Mouse (Mus musculus): ENCODE measurements around the gene Map4. TPM values are rescaled to one million over a fixed set of nuclear protein-coding genes. Genes with fewer than 3 reads are reported as not detected.
"Not testable (repeated sequence)": the region's sequence is repeated elsewhere in the genome, so short reads cannot be mapped to it uniquely, and the experiment has no call there.

The Map4 gene
- polyA plus RNA-seq, 1 experiment from 2014 or later = 11.9 TPM

DNA sequence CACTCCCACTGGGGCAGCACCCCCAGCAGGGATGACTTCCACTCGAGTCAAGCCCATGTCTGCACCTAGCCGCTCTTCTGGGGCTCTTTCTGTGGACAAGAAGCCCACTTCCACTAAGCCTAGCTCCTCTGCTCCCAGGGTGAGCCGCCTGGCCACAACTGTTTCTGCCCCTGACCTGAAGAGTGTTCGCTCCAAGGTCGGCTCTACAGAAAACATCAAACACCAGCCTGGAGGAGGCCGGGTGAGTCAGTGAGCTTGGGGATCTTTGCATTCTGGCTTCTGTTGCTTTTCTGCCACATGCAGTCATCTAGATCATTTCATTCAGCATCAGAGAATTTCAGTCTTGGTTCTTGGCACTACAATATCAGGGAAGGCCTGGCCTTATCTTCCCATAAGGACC lies 137.5 kb downstream of the Map4 start:
- Histone ChIP-seq H3K4me3 (replicated peaks) (no peak overlapping the region), H3K4me1 (replicated peaks) (no peaks in the 10 kb centered on the region), H3K27ac (replicated peaks) (no peak overlapping the region), H3K9ac (no peak overlapping the region), H3K9me3 (replicated peaks) (no peaks in the 10 kb centered on the region), H3K36me3 (replicated peaks) (peaks cover 34% of the 10 kb centered on the region), H3K4me2 (no peak overlapping the region), H3K27me3 (no peaks in the 10 kb centered on the region)
- no peak for ATAC-seq (ENCODE audit: insufficient read depth)
- WGBS (ENCODE audit: insufficient replicate concordance) = 65% methylated on average over 6 of the region's 6 CpGs

DNA sequence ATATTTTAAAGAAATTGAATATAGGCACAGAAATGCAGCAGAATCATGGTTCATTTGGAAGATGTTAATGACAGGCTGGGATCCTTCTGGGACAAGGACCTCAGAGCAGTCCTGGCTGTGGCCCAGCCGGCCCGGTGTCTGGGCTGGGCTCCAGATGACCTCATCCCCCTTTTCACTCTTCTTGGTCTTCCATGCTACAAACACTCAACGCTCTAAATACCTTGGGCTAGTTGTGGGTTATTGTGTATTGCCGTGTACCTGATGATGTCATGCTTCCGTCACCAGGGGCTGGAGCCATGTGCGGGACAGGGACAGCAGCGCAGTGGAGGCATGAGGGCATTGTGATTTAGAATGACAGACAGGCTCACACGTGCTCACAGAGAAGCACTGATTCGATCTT lies 139.1 kb downstream of the Map4 start:
- Histone ChIP-seq H3K27ac (replicated peaks) (no peak overlapping the region), H3K9ac (no peak overlapping the region), H3K4me2 (no peak overlapping the region), H3K9me3 (replicated peaks) (no peaks in the 10 kb centered on the region), H3K4me1 (replicated peaks) (no peaks in the 10 kb centered on the region), H3K36me3 (replicated peaks) (peaks cover 36% of the 10 kb centered on the region; the same call in 1 of the 2 replicates), H3K4me3 (replicated peaks) (no peak overlapping the region), H3K27me3 (no peaks in the 10 kb centered on the region)
- WGBS (ENCODE audit: insufficient replicate concordance) = 79% methylated on average over 9 of the region's 9 CpGs
- no peak for ATAC-seq (ENCODE audit: insufficient read depth)

DNA sequence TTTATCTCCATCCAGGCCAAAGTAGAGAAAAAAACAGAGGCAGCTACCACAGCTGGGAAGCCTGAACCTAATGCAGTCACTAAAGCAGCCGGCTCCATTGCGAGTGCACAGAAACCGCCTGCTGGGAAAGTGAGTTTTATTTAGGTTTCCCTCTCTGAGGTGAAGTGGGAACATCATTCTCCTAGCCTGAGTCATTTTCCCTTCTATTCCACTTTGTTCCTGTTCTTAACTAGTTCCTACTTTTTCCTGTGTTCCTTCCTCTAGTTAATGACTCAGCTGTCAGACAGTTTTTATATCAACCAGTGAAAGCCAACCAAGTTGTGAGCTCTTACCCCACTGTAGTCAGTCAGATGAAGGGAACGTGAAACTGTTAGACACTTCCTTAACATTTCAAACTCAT lies 139.8 kb downstream of the Map4 start:
- WGBS (ENCODE audit: insufficient replicate concordance) = 63% methylated on average over 4 of the region's 4 CpGs
- Histone ChIP-seq H3K27me3 (no peaks in the 10 kb centered on the region), H3K9me3 (replicated peaks) (no peaks in the 10 kb centered on the region), H3K4me2 (no peak overlapping the region), H3K4me3 (replicated peaks) (no peak overlapping the region), H3K9ac (no peak overlapping the region), H3K27ac (replicated peaks) (no peak overlapping the region), H3K36me3 (replicated peaks) (peaks cover 36% of the 10 kb centered on the region; the same call in 1 of the 2 replicates), H3K4me1 (replicated peaks) (no peaks in the 10 kb centered on the region)
- no peak for ATAC-seq (ENCODE audit: insufficient read depth)

DNA sequence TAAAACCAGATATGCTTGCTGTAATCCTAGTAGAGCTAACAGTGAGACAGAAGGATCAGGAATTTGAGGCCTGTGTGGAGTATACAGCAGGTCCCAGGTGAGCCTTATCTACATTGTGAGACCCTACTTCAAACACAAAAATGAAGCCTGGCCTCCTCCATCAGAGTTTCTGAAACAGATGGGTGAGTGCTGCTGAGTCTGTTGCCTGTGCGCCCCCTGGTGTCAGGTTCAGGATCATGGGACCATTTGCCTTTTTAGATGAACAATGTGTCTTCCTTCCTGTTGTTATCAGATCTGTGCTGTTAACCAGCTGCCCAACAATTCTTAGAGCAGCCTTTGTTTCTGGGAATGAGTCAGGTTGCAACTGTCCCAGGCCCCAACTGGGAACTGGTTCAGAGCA lies 140.6 kb downstream of the Map4 start:
- no peak for ATAC-seq (ENCODE audit: insufficient read depth)

DNA sequence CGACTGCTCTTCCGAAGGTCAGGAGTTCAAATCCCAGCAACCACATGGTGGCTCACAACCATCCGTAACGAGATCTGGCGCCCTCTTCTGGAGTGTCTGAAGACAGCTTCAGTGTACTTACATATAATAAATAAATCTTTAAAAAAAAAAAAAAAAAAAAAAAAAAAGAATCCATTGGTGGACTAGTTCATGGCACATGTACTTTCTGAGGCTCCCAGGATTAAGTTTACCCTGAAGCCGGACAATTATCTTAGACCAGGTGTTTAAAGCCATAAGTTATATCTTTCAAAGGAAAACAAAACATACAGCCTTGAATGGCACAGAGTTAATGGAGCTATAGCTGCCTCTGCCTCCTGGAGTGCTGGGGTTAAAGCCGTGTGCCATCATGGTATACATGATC lies 145.2 kb downstream of the Map4 start:
- not testable (repeated sequence) for H3K4me2 ChIP-seq; H3K4me1 ChIP-seq (replicated peaks); H3K27ac ChIP-seq (replicated peaks); H3K9me3 ChIP-seq (replicated peaks); H3K9ac ChIP-seq; H3K4me3 ChIP-seq (replicated peaks); ATAC-seq (ENCODE audit: insufficient read depth); H3K27me3 ChIP-seq
- 67% methylated on average over 4 of the region's 7 CpGs for WGBS (ENCODE audit: insufficient replicate concordance)
- H3K36me3 ChIP-seq (replicated peaks) = peaks cover 33% of the 10 kb centered on the region; the same call in 1 of the 2 replicates

More for the DNA sequence above, 140.6 kb downstream of the Map4 start:
- Histone ChIP-seq H3K27me3 (no peaks in the 10 kb centered on the region), H3K36me3 (replicated peaks) (peaks cover 36% of the 10 kb centered on the region; the same call in 1 of the 2 replicates), H3K9ac (no peak overlapping the region), H3K27ac (replicated peaks) (no peak overlapping the region), H3K4me3 (replicated peaks) (no peak overlapping the region), H3K9me3 (replicated peaks) (no peaks in the 10 kb centered on the region), H3K4me1 (replicated peaks) (no peaks in the 10 kb centered on the region), H3K4me2 (no peak overlapping the region)
- WGBS (ENCODE audit: insufficient replicate concordance) = 3% methylated on average over 1 of the region's 1 CpGs

DNA sequence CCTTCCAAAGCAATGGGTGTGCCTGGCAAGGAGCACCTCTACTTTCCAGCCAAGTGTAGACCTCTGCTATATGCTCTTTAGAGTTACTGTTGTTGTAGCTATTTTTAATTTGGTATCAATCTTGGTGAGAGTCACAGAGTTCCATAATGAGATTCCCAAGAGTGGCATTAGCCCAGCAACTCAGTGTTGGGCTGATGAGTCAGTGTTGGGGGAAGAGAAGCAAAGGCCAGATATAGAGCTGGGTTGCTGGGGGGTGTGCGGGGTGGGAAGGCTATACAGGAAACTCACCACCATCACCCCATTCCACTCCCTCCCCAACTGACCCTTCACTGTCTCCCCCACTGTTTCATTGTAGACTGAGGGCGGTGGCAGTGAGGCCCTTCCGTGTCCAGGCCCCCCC lies 149.8 kb downstream of the Map4 start:
- no peak for ATAC-seq (ENCODE audit: insufficient read depth)
- no peak overlapping the region for H3K4me2 ChIP-seq

DNA sequence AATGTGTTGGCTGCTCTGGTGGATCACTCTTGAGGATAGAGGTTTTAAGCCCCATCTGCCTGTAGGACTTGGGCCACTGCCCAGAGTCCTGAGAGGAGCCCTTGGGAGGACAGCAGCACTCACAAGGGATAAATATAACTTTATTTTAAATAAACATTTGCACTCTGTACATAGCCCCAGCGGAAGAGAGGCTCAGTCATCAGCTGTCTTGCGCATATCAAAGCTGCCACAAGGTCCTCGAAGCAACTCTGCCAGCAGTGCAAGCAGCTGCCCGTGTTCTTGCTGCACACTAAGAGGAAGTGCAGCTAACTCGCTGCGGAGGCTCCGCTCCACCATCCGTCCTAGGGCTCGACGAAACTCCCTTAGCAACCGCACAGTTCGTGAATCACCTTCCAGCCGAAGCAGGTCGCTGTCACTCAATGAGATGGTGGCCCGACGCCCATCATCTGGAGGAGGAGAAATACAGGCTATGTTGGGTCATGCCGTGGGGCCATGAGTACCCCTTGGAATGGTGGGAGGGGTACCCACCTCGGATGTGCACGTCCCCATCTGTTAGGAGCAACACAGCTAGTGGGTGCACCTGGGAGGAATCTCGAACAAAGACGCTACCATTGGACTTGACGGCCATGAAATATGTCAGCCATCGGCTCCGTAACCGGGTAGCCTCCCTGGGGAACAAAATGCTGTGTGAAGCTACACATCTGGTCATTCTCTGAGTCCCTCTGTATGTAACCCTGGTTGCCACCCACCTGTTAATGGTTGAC lies 153.1 kb downstream of the Map4 start:
- no peaks in the 10 kb centered on the region for H3K9me3 ChIP-seq (replicated peaks)
- no peak overlapping the region for H3K9ac ChIP-seq
- ATAC-seq (ENCODE audit: insufficient read depth) = 0 out of 2 replicates have a peak, but pooled peaks have one; percentile 9
- no peak overlapping the region for H3K4me3 ChIP-seq (replicated peaks)
- no peaks in the 10 kb centered on the region for H3K4me1 ChIP-seq (replicated peaks)
- WGBS (ENCODE audit: insufficient replicate concordance) = 79% methylated on average over 25 of the region's 25 CpGs
- H3K27ac ChIP-seq (replicated peaks) = no peak overlapping the region
- H3K36me3 ChIP-seq (replicated peaks) = peaks cover 82% of the 10 kb centered on the region
- H3K27me3 ChIP-seq = no peaks in the 10 kb centered on the region
- no peak overlapping the region for H3K4me2 ChIP-seq

More for the DNA sequence above, 149.8 kb downstream of the Map4 start:
- no peaks in the 10 kb centered on the region for H3K27me3 ChIP-seq
- no peak overlapping the region for H3K4me3 ChIP-seq (replicated peaks)
- no peak overlapping the region for H3K9ac ChIP-seq
- no peaks in the 10 kb centered on the region for H3K4me1 ChIP-seq (replicated peaks)
- H3K36me3 ChIP-seq (replicated peaks) = peaks cover 58% of the 10 kb centered on the region
- H3K27ac ChIP-seq (replicated peaks) = no peak overlapping the region
- WGBS (ENCODE audit: insufficient replicate concordance) = 73% methylated on average over 3 of the region's 3 CpGs
- H3K9me3 ChIP-seq (replicated peaks) = no peaks in the 10 kb centered on the region

DNA sequence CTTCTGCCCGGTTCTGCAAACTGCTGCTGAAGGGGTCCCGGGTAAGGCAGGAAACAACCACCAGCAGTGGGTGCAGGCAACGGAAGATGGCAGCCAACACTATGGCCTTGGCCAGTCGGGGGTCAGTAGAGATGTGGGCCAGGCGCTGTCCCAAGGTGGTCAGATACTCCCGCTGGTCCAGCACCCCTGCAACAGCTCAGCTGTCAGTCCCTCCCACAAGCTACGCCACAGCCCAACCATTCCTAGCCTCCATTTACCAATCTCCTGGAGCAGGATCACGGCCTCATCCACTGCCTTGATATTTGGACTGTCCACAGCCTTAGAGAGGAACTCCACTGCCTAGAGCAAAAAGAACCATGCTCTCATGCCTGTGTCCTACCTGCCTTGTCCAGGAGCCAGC lies 154.4 kb downstream of the Map4 start:
- Histone ChIP-seq H3K9ac (no peak overlapping the region), H3K36me3 (replicated peaks) (peaks cover 85% of the 10 kb centered on the region)
- WGBS (ENCODE audit: insufficient replicate concordance) = 76% methylated on average over 8 of the region's 8 CpGs

DNA sequence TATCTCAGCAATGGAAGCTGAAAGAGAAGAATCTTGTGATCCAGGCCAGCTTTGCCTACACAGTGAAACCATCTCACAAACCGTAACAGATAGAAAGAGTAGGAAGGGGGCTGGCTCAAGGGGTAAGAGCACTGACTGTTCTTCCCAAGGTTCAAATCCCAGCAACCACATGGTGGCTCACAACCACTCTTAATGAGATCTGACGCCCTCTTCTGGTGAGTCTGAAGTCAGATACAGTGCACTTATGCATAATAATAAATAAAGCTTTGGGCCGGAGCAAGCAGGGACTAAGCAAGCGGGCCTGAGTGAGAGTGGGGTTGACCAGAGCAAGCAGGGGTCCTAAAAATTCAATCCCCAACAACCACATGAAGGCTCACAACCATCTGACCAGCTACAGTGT lies 162.0 kb downstream of the Map4 start:
- ATAC-seq (ENCODE audit: insufficient read depth) = no peak
- Histone ChIP-seq H3K27ac (replicated peaks) (no peak overlapping the region), H3K27me3 (no peaks in the 10 kb centered on the region), H3K9ac (no peak overlapping the region), H3K36me3 (replicated peaks) (peaks cover 86% of the 10 kb centered on the region), H3K4me3 (replicated peaks) (no peak overlapping the region), H3K4me2 (no peak overlapping the region), H3K9me3 (replicated peaks) (no peaks in the 10 kb centered on the region), H3K4me1 (replicated peaks) (no peaks in the 10 kb centered on the region)
- 68% methylated on average over 4 of the region's 4 CpGs for WGBS (ENCODE audit: insufficient replicate concordance)

More for the DNA sequence above, 154.4 kb downstream of the Map4 start:
- Histone ChIP-seq H3K4me3 (replicated peaks) (no peak overlapping the region), H3K27me3 (no peaks in the 10 kb centered on the region), H3K4me2 (no peak overlapping the region), H3K4me1 (replicated peaks) (no peaks in the 10 kb centered on the region), H3K27ac (replicated peaks) (no peak overlapping the region), H3K9me3 (replicated peaks) (no peaks in the 10 kb centered on the region)
- ATAC-seq (ENCODE audit: insufficient read depth) = no peak

DNA sequence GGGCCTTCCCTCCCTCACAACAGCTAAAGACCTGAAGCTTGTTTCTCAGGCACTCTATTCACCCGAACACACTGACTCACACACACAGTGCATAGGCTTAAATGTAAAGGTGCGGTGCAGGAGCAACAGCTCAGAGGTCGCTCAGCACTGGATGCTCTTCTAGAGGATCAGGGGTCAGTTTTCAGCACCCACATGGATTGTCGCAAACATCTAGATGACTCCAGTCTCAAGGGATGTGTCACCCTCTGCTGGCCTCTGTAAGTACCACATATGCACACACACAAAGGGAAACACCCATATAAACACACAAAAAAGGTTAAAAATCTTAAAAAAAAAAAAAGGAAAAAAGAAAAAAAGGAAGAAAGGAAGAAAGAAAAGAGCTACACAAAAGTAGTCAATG lies 163.5 kb downstream of the Map4 start:
- ATAC-seq (ENCODE audit: insufficient read depth) = no peak
- H3K36me3 ChIP-seq (replicated peaks) = peaks cover 81% of the 10 kb centered on the region
- 76% methylated on average over 4 of the region's 4 CpGs for WGBS (ENCODE audit: insufficient replicate concordance)

DNA sequence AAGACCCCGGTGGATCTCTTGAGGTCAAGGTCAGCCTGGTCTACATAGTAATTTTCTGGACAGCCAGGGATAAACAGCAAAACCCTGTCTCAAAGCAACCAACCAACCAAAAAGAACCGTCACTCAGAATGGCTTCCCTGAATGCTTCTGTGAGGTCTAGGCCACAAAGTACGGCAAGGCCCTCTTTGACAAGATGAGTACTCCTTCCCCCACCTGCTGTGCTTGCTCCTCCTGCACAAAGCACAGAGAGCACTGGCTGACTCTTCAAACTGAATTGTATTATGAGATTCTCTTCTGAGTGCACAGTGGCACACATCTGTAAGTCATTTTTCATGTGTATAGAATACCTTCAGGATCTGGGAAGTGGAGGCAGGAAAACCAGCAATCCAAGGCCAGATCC lies 166.5 kb downstream of the Map4 start:
- Histone ChIP-seq H3K4me3 (replicated peaks) (no peak overlapping the region), H3K36me3 (replicated peaks) (peaks cover 51% of the 10 kb centered on the region), H3K4me1 (replicated peaks) (peaks cover 12% of the 10 kb centered on the region), H3K27me3 (no peaks in the 10 kb centered on the region), H3K4me2 (no peak overlapping the region), H3K27ac (replicated peaks) (no peak overlapping the region), H3K9ac (no peak overlapping the region), H3K9me3 (replicated peaks) (no peaks in the 10 kb centered on the region)
- WGBS (ENCODE audit: insufficient replicate concordance) = 76% methylated on average over 3 of the region's 3 CpGs
- no peak for ATAC-seq (ENCODE audit: insufficient read depth)

More for the DNA sequence above, 163.5 kb downstream of the Map4 start:
- Histone ChIP-seq H3K9ac (no peak overlapping the region), H3K4me3 (replicated peaks) (no peak overlapping the region), H3K4me2 (no peak overlapping the region), H3K27me3 (no peaks in the 10 kb centered on the region), H3K27ac (replicated peaks) (no peak overlapping the region), H3K4me1 (replicated peaks) (no peaks in the 10 kb centered on the region; the same call in 1 of the 2 replicates), H3K9me3 (replicated peaks) (no peaks in the 10 kb centered on the region)
